Mouse (Mus musculus): Measurements from ENCODE around the gene Pah. TPM values are rescaled to one million over a fixed set of nuclear protein-coding genes. Genes with fewer than 3 reads are reported as not detected.

Pah gene
- total and polyA plus RNA-seq, 2 experiments from 2014 or later = 0.09 TPM; not detected in 1

- WGBS = 5% methylated on average over 20 of the region's 20 CpGs
- H3K4me1 ChIP-seq (ENCODE audit: insufficient read depth, low read length) = 0 out of 2 replicates have a peak, but pooled peaks cover 2% of the 10 kb centered on the region
- H3K27ac ChIP-seq (ENCODE audit: low read depth, low read length) = no peak overlapping the region
- no peak overlapping the region for H3K9ac ChIP-seq (replicated peaks; ENCODE audit: low read length, poor library complexity, severe bottlenecking)
- TF ChIP-seq CTCF (IDR thresholded peaks at IDR 0.05) = no peak
- peak; percentile 15; the same call in 1 of the 2 replicates for ATAC-seq (ENCODE audit: low FRiP score)
- H3K27me3 ChIP-seq (ENCODE audit: insufficient read depth, low read length) = 0 out of 2 replicates have a peak, but pooled peaks cover 3% of the 10 kb centered on the region
- H3K4me3 ChIP-seq (ENCODE audit: low read depth, low read length) = no peak overlapping the region
- no peak for DNase-seq (ENCODE audit: low spot score)
- peak overlapping the region; percentile 41 for H3K4me2 ChIP-seq (ENCODE audit: low read depth, low read length, poor library complexity, severe bottlenecking)
- no peaks in the 10 kb centered on the region for H3K9me3 ChIP-seq (ENCODE audit: low read length)
- H3K36me3 ChIP-seq (ENCODE audit: insufficient read depth, low read length) = no peaks in the 10 kb centered on the region
Observed at GRCm38 (mm10) chr10:87500926-87501658, 20.5 kb upstream of the Pah start.

- no peak overlapping the region for H3K4me3 ChIP-seq (ENCODE audit: low read depth, low read length)
- peak; percentile 30 for TF ChIP-seq CTCF (IDR thresholded peaks at IDR 0.05)
- H3K4me2 ChIP-seq (ENCODE audit: low read depth, low read length, poor library complexity, severe bottlenecking) = peak overlapping the region; percentile 41
- H3K9me3 ChIP-seq (ENCODE audit: low read length) = no peaks in the 10 kb centered on the region
- ATAC-seq (ENCODE audit: low FRiP score) (peak; percentile 57; the same call in 1 of the 2 replicates), DNase-seq (ENCODE audit: low spot score) (no peak)
- H3K27me3 ChIP-seq (ENCODE audit: insufficient read depth, low read length) = 0 out of 2 replicates have a peak, but pooled peaks cover 3% of the 10 kb centered on the region
- no peaks in the 10 kb centered on the region for H3K36me3 ChIP-seq (ENCODE audit: insufficient read depth, low read length)
- H3K27ac ChIP-seq (ENCODE audit: low read depth, low read length) = no peak overlapping the region
- 2% methylated on average over 7 of the region's 7 CpGs for WGBS
- 0 out of 2 replicates have a peak, but pooled peaks cover 2% of the 10 kb centered on the region for H3K4me1 ChIP-seq (ENCODE audit: insufficient read depth, low read length)
- no peak overlapping the region for H3K9ac ChIP-seq (replicated peaks; ENCODE audit: low read length, poor library complexity, severe bottlenecking)
Observed at GRCm38 (mm10) chr10:87501659-87502042, 19.9 kb upstream of the Pah start.

- WGBS = 16% methylated on average over 5 of the region's 5 CpGs
Observed at GRCm38 (mm10) chr10:87502283-87502682, 19.3 kb upstream of the Pah start.

GRCm38 (mm10) chr10:87503946-87504345 is 17.6 kb upstream of the Pah start:
- H3K9me3 ChIP-seq (ENCODE audit: low read length) = no peaks in the 10 kb centered on the region
- 1% methylated on average over 10 of the region's 10 CpGs for WGBS
- ATAC-seq (ENCODE audit: low FRiP score) (no peak), DNase-seq (ENCODE audit: low spot score) (peak; percentile 77)
- H3K27ac ChIP-seq (ENCODE audit: low read depth, low read length) = no peak overlapping the region
- H3K4me2 ChIP-seq (ENCODE audit: low read depth, low read length, poor library complexity, severe bottlenecking) = peak overlapping the region; percentile 9; the same call in 1 of the 2 replicates
- no peaks in the 10 kb centered on the region for H3K36me3 ChIP-seq (ENCODE audit: insufficient read depth, low read length)
- H3K9ac ChIP-seq (replicated peaks; ENCODE audit: low read length, poor library complexity, severe bottlenecking) = no peak overlapping the region
- TF ChIP-seq CTCF (IDR thresholded peaks at IDR 0.05) = peak; percentile 96
- H3K27me3 ChIP-seq (ENCODE audit: insufficient read depth, low read length) = 0 out of 2 replicates have a peak, but pooled peaks cover 3% of the 10 kb centered on the region
- 0 out of 2 replicates have a peak, but pooled peaks cover 2% of the 10 kb centered on the region for H3K4me1 ChIP-seq (ENCODE audit: insufficient read depth, low read length)
- H3K4me3 ChIP-seq (ENCODE audit: low read depth, low read length) = no peak overlapping the region

More at GRCm38 (mm10) chr10:87502283-87502682, 19.3 kb upstream of the Pah start:
- ATAC-seq (ENCODE audit: low FRiP score) (peak; percentile 67; the same call in 1 of the 2 replicates), DNase-seq (ENCODE audit: low spot score) (no peak)
- no peak overlapping the region for H3K27ac ChIP-seq (ENCODE audit: low read depth, low read length)
- no peak overlapping the region for H3K4me2 ChIP-seq (ENCODE audit: low read depth, low read length, poor library complexity, severe bottlenecking)
- H3K4me3 ChIP-seq (ENCODE audit: low read depth, low read length) = no peak overlapping the region
- peak; percentile 70 for TF ChIP-seq CTCF (IDR thresholded peaks at IDR 0.05)
- H3K4me1 ChIP-seq (ENCODE audit: insufficient read depth, low read length) = 0 out of 2 replicates have a peak, but pooled peaks cover 2% of the 10 kb centered on the region
- H3K27me3 ChIP-seq (ENCODE audit: insufficient read depth, low read length) = 0 out of 2 replicates have a peak, but pooled peaks cover 3% of the 10 kb centered on the region
- no peaks in the 10 kb centered on the region for H3K9me3 ChIP-seq (ENCODE audit: low read length)
- H3K9ac ChIP-seq (replicated peaks; ENCODE audit: low read length, poor library complexity, severe bottlenecking) = no peak overlapping the region
- no peaks in the 10 kb centered on the region for H3K36me3 ChIP-seq (ENCODE audit: insufficient read depth, low read length)

- Histone ChIP-seq H3K27ac (ENCODE audit: low read depth, low read length) (no peak overlapping the region), H3K9me3 (ENCODE audit: low read length) (no peaks in the 10 kb centered on the region), H3K4me1 (ENCODE audit: insufficient read depth, low read length) (no peaks in the 10 kb centered on the region), H3K27me3 (ENCODE audit: insufficient read depth, low read length) (no peaks in the 10 kb centered on the region), H3K36me3 (ENCODE audit: insufficient read depth, low read length) (no peaks in the 10 kb centered on the region), H3K4me3 (ENCODE audit: low read depth, low read length) (no peak overlapping the region), H3K4me2 (ENCODE audit: low read depth, low read length, poor library complexity, severe bottlenecking) (no peak overlapping the region), H3K9ac (replicated peaks; ENCODE audit: low read length, poor library complexity, severe bottlenecking) (no peak overlapping the region)
- WGBS = 91% methylated on average over 4 of the region's 4 CpGs
- TF ChIP-seq CTCF (IDR thresholded peaks at IDR 0.05) = no peak
- DNase-seq (ENCODE audit: low spot score) (no peak), ATAC-seq (ENCODE audit: low FRiP score) (no peak)
Observed at GRCm38 (mm10) chr10:87508581-87508980, 13.0 kb upstream of the Pah start.

GRCm38 (mm10) chr10:87513052-87513451 is 8.5 kb upstream of the Pah start:
- no peak for DNase-seq (ENCODE audit: low spot score)
- no peak; the same call in 1 of the 2 replicates for TF ChIP-seq CTCF (IDR thresholded peaks at IDR 0.05)
- no peaks in the 10 kb centered on the region for H3K4me1 ChIP-seq (ENCODE audit: insufficient read depth, low read length)
- H3K27ac ChIP-seq (ENCODE audit: low read depth, low read length) = no peak overlapping the region
- H3K36me3 ChIP-seq (ENCODE audit: insufficient read depth, low read length) = no peaks in the 10 kb centered on the region
- no peak overlapping the region for H3K4me3 ChIP-seq (ENCODE audit: low read depth, low read length)
- no peak overlapping the region for H3K4me2 ChIP-seq (ENCODE audit: low read depth, low read length, poor library complexity, severe bottlenecking)
- no peaks in the 10 kb centered on the region for H3K9me3 ChIP-seq (ENCODE audit: low read length)
- H3K9ac ChIP-seq (replicated peaks; ENCODE audit: low read length, poor library complexity, severe bottlenecking) = no peak overlapping the region
- no peaks in the 10 kb centered on the region; the same call in 1 of the 2 replicates for H3K27me3 ChIP-seq (ENCODE audit: insufficient read depth, low read length)
- no peak for ATAC-seq (ENCODE audit: low FRiP score)

Data from midbrain, postnatal 0 days (tissue).